Mouse (Mus musculus) gastrocnemius, adult 2 months (tissue): ENCODE measurements around the gene St6galnac4. TPM values are rescaled to one million over a fixed set of nuclear protein-coding genes. Genes with fewer than 3 reads are reported as not detected.

Experiments
- DNase-seq: peaks from one replicate; pipeline ENCODE4 v3.0.0; 2022
- H3K27ac ChIP-seq: fragments of 200-600 bp; 2 replicates; pipeline ENCODE4 v1.8.1; 2022; ENCODE audit warnings: mild to moderate bottlenecking
- H3K4me3 ChIP-seq: fragments of 200-600 bp; 2 replicates; pipeline ENCODE4 v1.8.1; 2022; ENCODE audit warnings: mild to moderate bottlenecking, moderate library complexity
- CTCF ChIP-seq: fragments of 200-600 bp; IDR thresholded peaks from 2 replicates; pipeline ENCODE4 v1.8.1; 2022; ENCODE audit warnings: antibody characterized with exemption, mild to moderate bottlenecking, moderate library complexity
- intact Hi-C: fragments of 180-260 bp; cut with DNase I; formaldehyde crosslinking; loops from one replicate; pipeline ENCODE4 v1.15.1; 2025
- total RNA-seq, 2 experiments: library from RNA; stranded (reverse); gene quantifications; 2 replicates each; pipeline ENCODE4 v1.2.3; 2021

Gene St6galnac4
- total RNA-seq, 2 experiments from 2014 or later: 8.7 to 21.6 TPM

GRCm38 (mm10) chr2:32608778-32609435 lies 22.0 kb downstream of the St6galnac4 start:
- peak overlapping the region; percentile 97 for H3K27ac ChIP-seq
- no peak for TF ChIP-seq CTCF
- DNase-seq: no peak
- intact Hi-C loops: loop anchor here (5.0 kb wide), 1 partner anchor 37 kb away; the partner anchor contains the start of genes Dpm2 and Pip5kl1
- peak overlapping the region; percentile 97 for H3K4me3 ChIP-seq

- peak; percentile 70 for DNase-seq
- TF ChIP-seq CTCF: peak; percentile 71
- intact Hi-C loops: no loop called here
- Histone ChIP-seq H3K4me3 (peak overlapping the region; percentile 97), H3K27ac (peak overlapping the region; percentile 97)
These were observed 23.8 kb downstream of the St6galnac4 start for GRCm38 (mm10) chr2:32610610-32611229.

DNA sequence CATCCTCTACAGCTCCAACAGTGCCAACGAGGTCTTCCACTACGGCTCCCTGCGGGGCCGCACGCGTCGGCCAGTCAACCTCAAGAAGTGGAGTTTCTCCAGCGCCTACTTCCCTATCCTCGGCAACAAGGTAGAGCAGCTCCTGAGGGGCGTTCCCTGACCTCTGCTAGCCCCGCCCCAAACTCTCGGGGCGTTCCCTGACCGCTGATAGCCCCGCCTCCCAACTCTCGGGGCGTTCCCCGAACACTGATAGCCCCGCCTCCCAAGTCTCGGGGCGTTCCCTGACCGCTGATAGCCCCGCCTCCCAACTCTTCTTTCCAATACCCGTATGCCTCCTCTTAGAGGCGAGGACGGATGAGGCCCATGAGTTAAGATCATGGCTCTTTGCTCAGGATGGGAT lies 25.4 kb downstream of the St6galnac4 start:
- no peak for TF ChIP-seq CTCF
- intact Hi-C loops: no loop called here
- H3K27ac ChIP-seq: no peak overlapping the region
- H3K4me3 ChIP-seq: no peak overlapping the region
- peak; percentile 34 for DNase-seq

GRCm38 (mm10) chr2:32617109-32617508 lies 30.2 kb downstream of the St6galnac4 start:
- DNase-seq: no peak
- Histone ChIP-seq H3K4me3 (no peak overlapping the region), H3K27ac (no peak overlapping the region)
- TF ChIP-seq CTCF: no peak
- intact Hi-C loops: no loop called here

- Histone ChIP-seq H3K27ac (no peak overlapping the region), H3K4me3 (no peak overlapping the region)
- peak; percentile 55 for TF ChIP-seq CTCF
- intact Hi-C loops: no loop called here
- peak; percentile 36 for DNase-seq
These were observed 30.7 kb downstream of the St6galnac4 start for GRCm38 (mm10) chr2:32617601-32618000.

DNA sequence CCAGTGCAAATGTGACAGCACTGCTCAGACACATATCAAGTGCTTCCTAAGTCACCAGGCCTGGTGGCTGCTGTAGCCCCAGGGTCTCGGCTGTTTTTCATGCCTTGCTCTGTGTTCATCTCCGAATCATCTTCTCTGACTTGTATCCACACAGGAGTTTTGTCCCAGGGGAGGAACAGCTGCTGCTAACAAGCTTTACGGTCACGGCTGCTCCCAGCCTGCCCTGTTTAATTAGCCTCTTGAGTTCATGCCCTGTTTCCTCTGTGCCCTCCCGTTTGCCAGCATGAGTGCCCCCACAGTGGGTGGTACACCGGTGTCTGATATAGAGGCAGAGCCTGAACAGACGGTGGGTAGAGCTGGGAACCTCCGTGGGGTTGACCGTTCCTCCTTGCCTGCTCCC lies 31.2 kb downstream of the St6galnac4 start:
- no peak for TF ChIP-seq CTCF
- peak; percentile 11 for DNase-seq
- Histone ChIP-seq H3K27ac (no peak overlapping the region), H3K4me3 (no peak overlapping the region)
- intact Hi-C loops: no loop called here

DNA sequence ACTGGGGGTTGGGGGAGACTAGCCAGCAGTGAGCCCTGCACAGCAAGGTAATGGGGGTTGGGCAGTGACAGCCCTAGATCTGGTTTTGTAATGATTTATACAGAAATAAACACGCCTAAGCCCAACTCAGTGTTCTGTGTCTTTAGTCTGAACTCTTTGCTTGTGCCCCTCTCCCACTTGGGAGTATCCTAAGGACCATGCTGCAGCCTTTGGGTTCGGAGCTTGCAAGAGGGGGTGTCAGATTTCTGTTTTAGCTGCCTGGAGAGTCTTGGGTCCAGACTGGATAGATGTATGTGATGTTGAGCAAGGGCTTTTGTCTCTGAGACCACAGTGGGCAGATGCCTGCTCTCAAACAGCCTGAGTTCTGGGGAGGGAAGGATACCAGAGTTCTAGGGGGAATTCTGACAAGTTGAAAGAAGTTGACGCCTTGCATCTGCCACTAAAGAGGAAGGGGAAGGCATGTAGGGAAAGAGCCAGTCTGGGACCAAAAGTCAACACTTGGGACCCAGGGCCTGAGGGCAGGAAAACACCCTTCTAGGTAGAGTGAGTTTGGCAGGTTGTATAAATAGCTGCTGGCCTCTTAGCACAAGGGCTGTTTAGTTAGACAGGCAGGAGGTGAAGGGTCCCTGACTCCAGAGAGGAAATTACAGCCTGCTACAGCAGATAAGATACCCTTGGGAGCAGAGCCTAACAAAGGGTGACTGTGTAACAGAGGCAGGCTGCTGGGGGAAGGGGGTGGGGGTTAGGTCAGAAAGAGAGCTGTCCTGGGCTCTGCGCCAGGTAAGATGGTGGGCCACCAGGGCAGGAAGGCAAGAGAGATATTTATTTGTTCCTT lies 34.0 kb downstream of the St6galnac4 start:
- intact Hi-C loops: no loop called here
- Histone ChIP-seq H3K27ac (peak overlapping the region; percentile 80), H3K4me3 (no peak overlapping the region)
- TF ChIP-seq CTCF: no peak
- peak; percentile 54 for DNase-seq

GRCm38 (mm10) chr2:32621517-32621859 lies 34.6 kb downstream of the St6galnac4 start, which contains the start of gene Ak1:
TSS of gene Ak1 (plus strand) at chr2:32621758.
- peak; percentile 17 for DNase-seq
- intact Hi-C loops: no loop called here

DNA sequence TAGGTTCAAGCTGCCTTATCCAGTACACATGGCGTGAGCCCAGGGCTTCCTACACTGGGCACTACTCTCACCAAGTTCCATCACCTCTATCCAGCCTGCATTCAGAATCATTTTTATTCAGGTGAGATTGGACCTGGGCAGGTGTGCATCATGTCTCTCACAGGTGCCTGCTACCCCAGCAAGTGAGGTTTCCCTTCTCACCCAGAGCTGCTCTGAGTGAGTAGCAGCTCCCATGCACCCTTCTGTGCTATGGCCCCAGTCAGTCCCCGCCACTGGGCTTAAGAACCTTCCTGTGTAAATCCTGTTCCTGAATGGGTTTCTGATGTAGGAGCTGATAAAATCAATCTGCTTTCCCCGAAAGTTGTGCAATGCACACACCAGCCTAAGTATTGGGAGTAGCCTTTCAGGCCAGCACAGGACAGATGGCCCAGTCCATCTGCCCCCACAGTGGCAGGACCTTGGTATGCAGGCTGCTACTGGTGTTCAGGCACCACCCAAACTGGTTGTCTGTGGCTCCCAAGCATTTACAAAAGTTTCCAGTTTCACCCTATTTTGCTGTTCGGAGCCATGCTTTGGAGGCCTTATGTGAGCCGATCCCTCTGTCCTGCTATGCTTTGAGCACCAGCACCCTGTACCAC lies 37.3 kb downstream of the St6galnac4 start:
- peak overlapping the region; percentile 86 for H3K4me3 ChIP-seq
- intact Hi-C loops: no loop called here
- DNase-seq: no peak
- TF ChIP-seq CTCF: no peak
- H3K27ac ChIP-seq: peak overlapping the region; percentile 97

More at GRCm38 (mm10) chr2:32621517-32621859, 34.6 kb downstream of the St6galnac4 start, which contains the start of gene Ak1:
- Histone ChIP-seq H3K27ac (peak within 1 kb of the TSS; percentile 80), H3K4me3 (no peak within 1 kb of the TSS)
- TF ChIP-seq CTCF: no peak

- DNase-seq: peak; percentile 92
- Histone ChIP-seq H3K4me3 (peak overlapping the region; percentile 86), H3K27ac (peak overlapping the region; percentile 97)
- peak; percentile 51 for TF ChIP-seq CTCF
- intact Hi-C loops: no loop called here
These were observed 38.4 kb downstream of the St6galnac4 start for GRCm38 (mm10) chr2:32625212-32625872.

DNA sequence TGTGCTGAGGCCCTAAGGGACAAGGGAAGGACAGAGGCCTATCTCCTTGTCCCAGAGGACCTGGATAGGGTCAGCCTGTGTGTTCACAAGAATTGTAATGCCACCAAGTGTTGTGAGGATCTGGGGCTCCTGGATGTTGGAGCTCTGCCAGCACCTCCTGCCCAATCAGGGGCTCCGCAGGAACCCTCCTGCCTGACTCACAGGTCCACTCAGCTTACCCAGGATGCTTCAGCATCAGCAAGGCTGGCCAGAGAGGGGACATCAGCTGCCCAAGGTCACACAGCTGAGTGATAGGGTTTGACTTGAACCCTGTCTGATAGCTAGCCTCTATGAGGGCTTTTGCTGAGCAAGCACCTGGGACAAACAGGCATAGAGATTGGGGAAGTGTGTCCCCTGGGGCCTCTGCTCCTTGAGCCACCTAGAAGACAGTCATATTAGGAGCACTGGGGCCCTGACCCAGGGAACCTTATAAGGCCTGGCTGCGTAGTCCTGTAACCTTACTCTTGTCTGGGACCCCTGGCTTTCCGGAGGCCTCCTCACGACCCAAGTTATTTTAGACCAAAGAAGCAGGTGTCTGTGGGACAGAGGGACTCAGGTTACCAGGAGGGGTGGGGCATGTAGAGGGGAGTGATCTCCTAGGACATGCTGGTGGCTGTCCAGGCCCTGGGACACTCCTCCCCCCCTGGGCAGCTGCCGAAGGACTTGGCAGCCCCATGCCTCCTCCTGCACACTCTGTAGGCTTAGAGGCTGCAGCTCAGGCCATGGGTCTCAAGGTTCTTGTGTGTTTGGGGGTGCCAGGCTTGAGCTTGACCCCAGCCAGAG lies 39.2 kb downstream of the St6galnac4 start:
- peak overlapping the region; percentile 97 for H3K27ac ChIP-seq
- no peak for TF ChIP-seq CTCF
- intact Hi-C loops: no loop called here
- peak; percentile 93 for DNase-seq
- H3K4me3 ChIP-seq: peak overlapping the region; percentile 86
